Mouse (Mus musculus) heart, embryonic 10.5 days (tissue): ENCODE data around the gene Mkrn1. TPM values are rescaled to one million over a fixed set of nuclear protein-coding genes. Genes with fewer than 3 reads are reported as not detected.
"Not testable (repeated sequence)": the region's sequence is repeated elsewhere in the genome, so short reads cannot be mapped to it uniquely, and the experiment has no call there.

Experiments
- DNase-seq: peaks from one replicate; pipeline ENCODE4 v3.0.0-alpha.2; 2017; ENCODE audit warnings: low spot score
- H3K27ac ChIP-seq: fragments of 300-500 bp; sonication (generic); 2 replicates; pipeline ENCODE4 v1.5.1; 2016; ENCODE audit warnings: mild to moderate bottlenecking
- H3K27me3 ChIP-seq: fragments of 300-500 bp; sonication (generic); 2 replicates; pipeline ENCODE4 v1.6.1; 2016; ENCODE audit warnings: mild to moderate bottlenecking; ENCODE audit not compliant: poor library complexity, insufficient read depth, severe bottlenecking
- H3K36me3 ChIP-seq: fragments of 300-500 bp; sonication (generic); 2 replicates; pipeline ENCODE4 v1.6.1; 2016; ENCODE audit warnings: mild to moderate bottlenecking, moderate library complexity
- H3K4me1 ChIP-seq: fragments of 300-500 bp; sonication (generic); 2 replicates; pipeline ENCODE4 v1.6.1; 2016; ENCODE audit warnings: mild to moderate bottlenecking
- H3K4me3 ChIP-seq: fragments of 300-500 bp; sonication (generic); 2 replicates; pipeline ENCODE4 v1.5.1; 2016; ENCODE audit warnings: mild to moderate bottlenecking, moderate library complexity
- H3K9me3 ChIP-seq: fragments of 300-500 bp; sonication (generic); 2 replicates; pipeline ENCODE4 v1.6.1; 2016; ENCODE audit warnings: mild to moderate bottlenecking, moderate library complexity
- WGBS: fragments of 180-500 bp; shearing (Covaris S2); methylation state at CpG from one replicate; pipeline ENCODE4 v1.1.7; 2016; 5-methylcytosine and 5-hydroxymethylcytosine counted together
- polyA plus RNA-seq: library from polyadenylated mRNA; unstranded; fragments of >200 nt; fragmentation: Nextera tagmentation; extraction: Ambion mirVana; gene quantifications from 2 replicates; pipeline ENCODE4 v1.2.1, GENCODE M21; 2016

Gene Mkrn1
- polyA plus RNA-seq, 1 experiment from 2014 or later, result 34.2 TPM

DNA sequence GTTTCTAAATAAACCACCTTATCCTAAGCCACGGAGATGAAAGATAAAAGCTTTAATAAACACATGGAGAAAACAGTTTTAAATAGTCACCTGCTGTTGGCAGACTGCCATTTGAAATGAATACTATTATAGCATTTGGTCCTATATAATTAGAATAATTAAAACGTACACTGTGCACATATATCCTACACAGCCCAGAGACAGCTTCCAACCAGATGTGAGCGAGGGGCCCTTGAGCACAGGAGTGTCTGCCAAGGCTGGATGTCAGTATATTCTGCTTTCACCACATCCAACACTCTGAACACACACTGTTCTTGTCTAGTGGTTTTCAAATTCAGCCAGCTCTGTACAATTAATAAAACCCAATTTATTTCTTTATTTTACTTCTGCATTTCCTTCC is 50.6 kb downstream of the Mkrn1 start:
- no peaks in the 10 kb centered on the region for H3K27me3 ChIP-seq
- no peaks in the 10 kb centered on the region; the same call in 1 of the 2 replicates for H3K4me1 ChIP-seq
- DNase-seq, result no peak
- H3K27ac ChIP-seq, result no peak overlapping the region
- 92% methylated on average over 3 of the region's 3 CpGs for WGBS
- no peaks in the 10 kb centered on the region for H3K9me3 ChIP-seq
- no peak overlapping the region for H3K4me3 ChIP-seq
- peaks cover 34% of the 10 kb centered on the region for H3K36me3 ChIP-seq

- no peaks in the 10 kb centered on the region for H3K9me3 ChIP-seq
- H3K27me3 ChIP-seq, result no peaks in the 10 kb centered on the region
- peaks cover 65% of the 10 kb centered on the region for H3K36me3 ChIP-seq
- 94% methylated on average over 2 of the region's 2 CpGs for WGBS
- H3K4me1 ChIP-seq, result no peaks in the 10 kb centered on the region
- no peak overlapping the region for H3K27ac ChIP-seq
- H3K4me3 ChIP-seq, result no peak overlapping the region
- DNase-seq, result no peak
These were observed 57.6 kb downstream of the Mkrn1 start for GRCm38 (mm10) chr6:39362684-39363083.

DNA sequence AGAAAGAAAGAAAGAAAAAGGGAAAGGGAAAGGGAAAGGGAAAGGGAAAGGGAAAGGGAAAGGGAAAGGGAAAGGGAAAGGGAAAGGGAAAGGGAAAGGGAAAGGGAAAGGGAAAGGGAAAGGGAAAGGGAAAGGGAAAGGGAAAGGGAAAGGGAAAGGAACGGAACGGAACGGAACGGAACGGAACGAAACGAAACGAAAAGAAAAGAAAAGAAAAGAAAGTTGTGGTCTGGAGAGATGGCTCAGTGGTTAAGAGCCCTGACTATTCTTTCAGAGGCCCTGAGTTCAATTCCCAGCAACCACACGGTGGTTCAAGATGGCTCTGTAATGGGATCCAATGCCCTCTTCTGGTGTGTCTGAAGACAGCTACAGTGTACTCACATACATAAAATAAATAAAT is 61.1 kb downstream of the Mkrn1 start:
- peaks cover 73% of the 10 kb centered on the region for H3K36me3 ChIP-seq
- H3K4me1 ChIP-seq, H3K9me3 ChIP-seq, H3K27ac ChIP-seq, H3K27me3 ChIP-seq, H3K4me3 ChIP-seq, DNase-seq: not testable (repeated sequence)
- WGBS, result 94% methylated on average over 9 of the region's 9 CpGs

GRCm38 (mm10) chr6:39348946-39349345 is 71.3 kb downstream of the Mkrn1 start:
- DNase-seq, result no peak
- WGBS, result 87% methylated on average over 6 of the region's 6 CpGs
- Histone ChIP-seq H3K27ac (no peak overlapping the region), H3K9me3 (no peaks in the 10 kb centered on the region), H3K4me1 (peaks cover 12% of the 10 kb centered on the region), H3K36me3 (peaks cover 86% of the 10 kb centered on the region), H3K27me3 (no peaks in the 10 kb centered on the region), H3K4me3 (no peak overlapping the region)

DNA sequence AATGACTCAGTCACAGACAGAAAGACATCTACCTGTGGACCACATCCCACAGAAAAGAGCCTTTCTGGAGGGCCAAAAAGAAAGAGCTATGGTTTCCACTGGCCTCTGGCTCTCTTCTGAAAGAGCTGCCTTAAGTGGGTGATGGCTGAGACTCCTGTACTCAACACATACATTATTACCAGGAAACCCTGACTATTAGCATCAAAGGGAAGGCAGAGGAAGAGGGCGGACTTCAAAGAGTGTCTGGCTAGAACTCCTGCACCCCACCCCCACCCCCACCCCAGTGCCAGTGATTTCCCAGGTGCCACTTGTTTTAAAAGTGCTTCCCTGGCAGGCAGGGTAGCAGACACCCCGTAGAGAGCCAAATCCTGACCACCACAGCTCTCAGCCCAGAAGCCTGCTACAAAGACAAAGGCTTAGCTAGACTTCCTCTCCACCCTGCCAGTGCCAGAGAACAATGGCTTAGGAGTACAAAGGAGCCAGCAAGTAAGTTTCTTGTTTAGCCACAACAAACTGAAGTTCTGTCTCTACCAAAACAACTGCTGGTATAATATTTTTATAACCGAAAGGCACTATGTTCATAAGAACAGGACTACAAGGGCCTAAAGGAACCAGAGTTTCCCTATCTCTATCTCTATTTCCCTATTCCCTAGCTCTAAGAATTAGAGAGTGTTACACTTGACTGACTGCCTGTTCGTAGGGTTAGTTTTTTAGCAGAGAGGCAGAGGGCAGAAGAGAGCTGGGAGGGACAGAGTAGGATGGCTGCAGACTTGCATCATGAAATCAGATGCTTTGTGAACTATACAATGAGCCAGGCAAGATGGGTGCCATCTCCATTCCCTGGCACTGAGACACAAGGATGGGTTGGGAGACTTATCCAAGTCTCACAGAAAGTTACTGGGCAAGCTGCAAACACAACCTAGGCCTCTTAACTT is 72.1 kb downstream of the Mkrn1 start:
- Histone ChIP-seq H3K4me3 (no peak overlapping the region), H3K27me3 (no peaks in the 10 kb centered on the region), H3K36me3 (peaks cover 86% of the 10 kb centered on the region), H3K4me1 (peaks cover 12% of the 10 kb centered on the region), H3K27ac (peak overlapping the region; percentile 36; the same call in 1 of the 2 replicates), H3K9me3 (no peaks in the 10 kb centered on the region)
- WGBS, result 47% methylated on average over 4 of the region's 4 CpGs
- no peak for DNase-seq

Other genes with a start within 250 kb of the Mkrn1 start
- 4.9 and 5.7 TPM in 2 replicates for gene Kdm7a, start 213.7 kb downstream of the Mkrn1 start, polyA plus RNA-seq
- gene Slc37a3, start 42.8 kb downstream of the Mkrn1 start, polyA plus RNA-seq, result 39.9 and 41.7 TPM in 2 replicates
- gene Rab19, start 39.3 kb downstream of the Mkrn1 start, polyA plus RNA-seq, result 0.53 and 0.54 TPM in 2 replicates
- 22.8 and 29.6 TPM in 2 replicates for gene Dennd2a, start 137.4 kb upstream of the Mkrn1 start, polyA plus RNA-seq
- 16.5 and 16.8 TPM in 2 replicates for gene Adck2, start 153.4 kb upstream of the Mkrn1 start, polyA plus RNA-seq
- 1.5 TPM in 1 of 2 replicates, not detected in the other for gene Gm42420, start 165.3 kb upstream of the Mkrn1 start, polyA plus RNA-seq
- gene Ndufb2, start 172.1 kb upstream of the Mkrn1 start, polyA plus RNA-seq, result 404 and 515 TPM in 2 replicates